In the genomic region with DNA sequence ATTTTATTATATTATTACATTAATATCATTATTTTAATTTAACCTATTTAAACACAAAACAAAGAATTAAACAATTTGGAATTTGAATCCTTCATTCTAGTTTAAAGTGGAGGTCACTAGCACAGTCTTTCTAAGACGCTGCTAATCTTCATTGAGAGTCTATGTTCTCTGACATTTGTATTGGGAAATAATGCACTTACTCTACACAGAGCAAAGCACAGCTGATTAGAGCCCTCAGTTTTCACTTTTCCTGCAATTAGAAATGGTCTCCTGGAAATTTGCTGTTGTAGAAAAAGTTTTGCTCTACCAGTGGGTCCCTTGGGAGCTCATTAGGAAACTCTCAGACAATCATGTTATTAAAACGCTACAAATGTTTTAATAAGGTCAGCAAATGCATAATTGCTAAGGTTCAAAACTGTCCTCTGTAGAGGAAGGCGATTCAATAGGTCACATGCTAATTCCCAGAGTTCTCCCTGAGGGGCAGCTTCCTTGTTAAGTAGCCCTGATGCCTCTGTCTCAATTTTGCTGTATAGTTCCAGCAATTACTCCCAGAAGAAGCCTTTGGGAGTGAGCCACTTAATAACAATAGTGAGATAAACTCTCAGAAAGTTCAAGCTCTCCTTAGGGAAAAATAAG, we compare ENCODE assay signal across 42 mouse cellular contexts. TPM values are rescaled to one million over a fixed set of nuclear protein-coding genes. Genes with fewer than 3 reads are reported as not detected.
A peak's percentile ranks its signal among the peaks of the same experiment; 100 is the strongest.
DNase-seq lines count a peak whose midpoint lies in the region; ATAC-seq and TF ChIP-seq lines count a peak whose summit lies in the region.
"Had no signal": no experiment of that assay in that cellular context is flagged by ENCODE, and none has a peak within 500 bp of the region (broad histone marks: within the 10 kb centered on the region; RNA-seq: fewer than 3 reads in every experiment).

No protein-coding gene starts in this region.

- H3K36me3 ChIP-seq in hindbrain, embryonic 14.5 days (replicated peaks; ENCODE audit: control insufficient read depth, insufficient read depth) = no peaks in the 10 kb centered on the region
- no peaks in the 10 kb centered on the region for H3K36me3 ChIP-seq in hindbrain, embryonic 10.5 days
- no peaks in the 10 kb centered on the region for H3K36me3 ChIP-seq in hindbrain, postnatal 0 days (ENCODE audit: insufficient read depth, low read length)
- no peaks in the 10 kb centered on the region for H3K36me3 ChIP-seq in midbrain, postnatal 0 days (ENCODE audit: insufficient read depth, low read length)
- H3K36me3 ChIP-seq: forebrain, embryonic 10.5 days; forebrain, embryonic 15.5 days; heart, embryonic 10.5 days; heart, embryonic 15.5 days; limb, embryonic 10.5 days; limb, embryonic 15.5 days; midbrain, embryonic 12.5 days; neural tube, embryonic 13.5 days had no signal

- ATAC-seq in hindbrain, embryonic 14.5 days (ENCODE audit: low FRiP score) = peak; percentile 73
- ATAC-seq in hindbrain, postnatal 0 days = 0 out of 2 replicates have a peak, but pooled peaks have one; percentile 35
- no peak for ATAC-seq in midbrain, postnatal 0 days (ENCODE audit: low FRiP score)
- ATAC-seq: CD4-positive, CD25-positive, alpha-beta regulatory T cell, adult 4 months; forebrain, embryonic 15.5 days; inflammation-experienced regulatory T-cells, adult 6 months had no signal

- H3K9me3 ChIP-seq in hindbrain, embryonic 14.5 days (ENCODE audit: control insufficient read depth, low read length) = no peaks in the 10 kb centered on the region
- H3K9me3 ChIP-seq in hindbrain, embryonic 10.5 days = no peaks in the 10 kb centered on the region
- H3K9me3 ChIP-seq in hindbrain, postnatal 0 days (ENCODE audit: low read length) = no peaks in the 10 kb centered on the region
- no peaks in the 10 kb centered on the region for H3K9me3 ChIP-seq in midbrain, postnatal 0 days (ENCODE audit: low read length)
- H3K9me3 ChIP-seq: forebrain, embryonic 10.5 days; forebrain, embryonic 15.5 days; heart, embryonic 10.5 days; heart, embryonic 15.5 days; limb, embryonic 10.5 days; limb, embryonic 15.5 days; midbrain, embryonic 12.5 days; neural tube, embryonic 13.5 days had no signal

- DNase-seq in hindbrain, embryonic 14.5 days (ENCODE audit: low spot score) = peak; percentile 24
- no peak for DNase-seq in hindbrain, embryonic 10.5 days (ENCODE audit: low spot score)
- DNase-seq in brain, embryonic 14.5 days (ENCODE audit: low read depth) = peak; percentile 41
- peak; percentile 29 for DNase-seq in hindbrain, postnatal 0 days (ENCODE audit: low spot score)
- DNase-seq in midbrain, postnatal 0 days (ENCODE audit: low spot score) = peak; percentile 47
- no peak for DNase-seq in c-Kit-positive CD71-positive TER-119-positive erythroid progenitor cells, embryonic 14.5 days (ENCODE audit: low spot score)
- no peak for DNase-seq in right cerebral cortex, adult 2 months (ENCODE audit: low spot score in 2 of 2)
- DNase-seq: adrenal gland, postnatal 36 days; cerebellum, adult 11 months; cerebellum, adult 9-10 months; cerebellum, postnatal 36 days; gastrocnemius, postnatal 25 days; heart, adult 11 months; heart, postnatal 36 days; kidney, adult 11 months; kidney, postnatal 14 days; layer of hippocampus, adult 9-11 months; lung, adult 2 months; lung, postnatal 10 days; right cerebral cortex, adult 18-20 months; right cerebral cortex, postnatal 4 days; thymus, adult 18-20 months; thymus, postnatal 25 days had no signal

- no peak for TF ChIP-seq POLR2A in brain, embryonic 14.5 days (IDR thresholded peaks at IDR 0.05; ENCODE audit: borderline replicate concordance, extremely low read depth, insufficient read depth, insufficient read length, poor library complexity, severe bottlenecking)

- H3K4me2 ChIP-seq in hindbrain, embryonic 14.5 days (replicated peaks) = no peak overlapping the region
- H3K4me2 ChIP-seq in hindbrain, postnatal 0 days (ENCODE audit: low read depth, low read length) = no peak overlapping the region
- H3K4me2 ChIP-seq in midbrain, postnatal 0 days (ENCODE audit: low read depth, low read length, poor library complexity, severe bottlenecking) = no peak overlapping the region
- H3K4me2 ChIP-seq: forebrain, embryonic 15.5 days; heart, embryonic 15.5 days; limb, embryonic 15.5 days; midbrain, embryonic 12.5 days; neural tube, embryonic 13.5 days had no signal

- no peaks in the 10 kb centered on the region for H3K4me1 ChIP-seq in hindbrain, embryonic 14.5 days (replicated peaks; ENCODE audit: control insufficient read depth, insufficient read depth, low read length)
- no peaks in the 10 kb centered on the region for H3K4me1 ChIP-seq in hindbrain, embryonic 10.5 days (replicated peaks)
- H3K4me1 ChIP-seq in hindbrain, postnatal 0 days (ENCODE audit: insufficient read depth, low read length) = no peaks in the 10 kb centered on the region
- no peaks in the 10 kb centered on the region for H3K4me1 ChIP-seq in midbrain, postnatal 0 days (ENCODE audit: insufficient read depth, low read length)
- H3K4me1 ChIP-seq: forebrain, embryonic 10.5 days; forebrain, embryonic 15.5 days; heart, embryonic 10.5 days; heart, embryonic 15.5 days; limb, embryonic 10.5 days; limb, embryonic 15.5 days; midbrain, embryonic 12.5 days; neural tube, embryonic 13.5 days had no signal

- no peak overlapping the region for H3K9ac ChIP-seq in hindbrain, embryonic 14.5 days
- H3K9ac ChIP-seq in hindbrain, postnatal 0 days (replicated peaks; ENCODE audit: low read length) = no peak overlapping the region
- no peak overlapping the region for H3K9ac ChIP-seq in midbrain, postnatal 0 days (replicated peaks; ENCODE audit: low read length, poor library complexity, severe bottlenecking)
- H3K9ac ChIP-seq: forebrain, embryonic 15.5 days; heart, embryonic 15.5 days; limb, embryonic 15.5 days; liver, embryonic 14.5 days; midbrain, embryonic 12.5 days; neural tube, embryonic 13.5 days had no signal

- WGBS in hindbrain, embryonic 14.5 days = 63% methylated on average over 3 of the region's 3 CpGs
- 75% methylated on average over 3 of the region's 3 CpGs for WGBS in hindbrain, embryonic 10.5 days
- 61% methylated on average over 3 of the region's 3 CpGs for WGBS in hindbrain, postnatal 0 days
- WGBS in midbrain, postnatal 0 days = 48% methylated on average over 3 of the region's 3 CpGs

- no peaks in the 10 kb centered on the region for H3K27me3 ChIP-seq in hindbrain, embryonic 14.5 days (ENCODE audit: control insufficient read depth, insufficient read depth, low read length)
- H3K27me3 ChIP-seq in hindbrain, embryonic 10.5 days (ENCODE audit: insufficient read depth, poor library complexity, severe bottlenecking) = no peaks in the 10 kb centered on the region
- H3K27me3 ChIP-seq in hindbrain, postnatal 0 days (ENCODE audit: insufficient read depth, low read length) = no peaks in the 10 kb centered on the region
- no peaks in the 10 kb centered on the region for H3K27me3 ChIP-seq in midbrain, postnatal 0 days (ENCODE audit: insufficient read depth, low read length)
- H3K27me3 ChIP-seq: forebrain, embryonic 15.5 days; heart, embryonic 15.5 days; limb, embryonic 15.5 days; midbrain, embryonic 12.5 days; neural tube, embryonic 13.5 days had no signal

- no peak overlapping the region for H3K4me3 ChIP-seq in hindbrain, embryonic 14.5 days (replicated peaks; ENCODE audit: low read length)
- no peak overlapping the region for H3K4me3 ChIP-seq in hindbrain, embryonic 10.5 days
- H3K4me3 ChIP-seq in hindbrain, postnatal 0 days (ENCODE audit: low read length) = no peak overlapping the region
- no peak overlapping the region for H3K4me3 ChIP-seq in midbrain, postnatal 0 days (ENCODE audit: low read depth, low read length)
- H3K4me3 ChIP-seq: forebrain, embryonic 10.5 days; forebrain, embryonic 15.5 days; heart, embryonic 10.5 days; heart, embryonic 15.5 days; limb, embryonic 10.5 days; limb, embryonic 15.5 days; midbrain, embryonic 12.5 days; myocyte; neural tube, embryonic 13.5 days had no signal

- no peak for TF ChIP-seq CTCF in brain, embryonic 14.5 days (IDR thresholded peaks at IDR 0.05; ENCODE audit: borderline replicate concordance, extremely low read depth, insufficient read depth, insufficient read length)
- no peak for TF ChIP-seq CTCF in hindbrain, postnatal 0 days (IDR thresholded peaks at IDR 0.05; ENCODE audit: low read depth)
- no peak for TF ChIP-seq CTCF in midbrain, postnatal 0 days (IDR thresholded peaks at IDR 0.05)

- H3K27ac ChIP-seq in hindbrain, embryonic 14.5 days = no peak overlapping the region
- no peak overlapping the region for H3K27ac ChIP-seq in hindbrain, embryonic 10.5 days
- no peak overlapping the region for H3K27ac ChIP-seq in hindbrain, postnatal 0 days
- H3K27ac ChIP-seq in midbrain, postnatal 0 days (ENCODE audit: low read depth, low read length) = no peak overlapping the region
- H3K27ac ChIP-seq: forebrain, embryonic 10.5 days; forebrain, embryonic 15.5 days; heart, embryonic 10.5 days; heart, embryonic 15.5 days; limb, embryonic 10.5 days; limb, embryonic 15.5 days; liver, embryonic 14.5 days; midbrain, embryonic 12.5 days; neural tube, embryonic 13.5 days; stomach, postnatal 0 days had no signal

RNA-seq across cellular contexts. Expression of gene Olfr112, which starts 25.3 kb away (rescaled TPM):
- not detected in 2 replicates for polyA plus RNA-seq in hindbrain, embryonic 14.5 days (2014; fragmentation: Nextera tagmentation; extraction: Ambion mirVana)
- not detected in 2 replicates for polyA plus RNA-seq in hindbrain, embryonic 10.5 days (2016; fragmentation: Nextera tagmentation; extraction: Ambion mirVana)
- polyA plus RNA-seq in brain, embryonic 14.5 days (2012; rRNA removed) = not detected in 2 replicates
- total RNA-seq in hindbrain, postnatal 0 days (2014; rRNA removed) = not detected in 2 replicates
- not detected in 2 replicates for polyA plus RNA-seq in hindbrain, postnatal 0 days (2015; fragmentation: Nextera tagmentation; extraction: Ambion mirVana)
- total RNA-seq in midbrain, postnatal 0 days (2014; rRNA removed) = not detected in 2 replicates
- polyA plus RNA-seq in midbrain, postnatal 0 days (2015; fragmentation: Nextera tagmentation; extraction: Ambion mirVana) = not detected in 2 replicates
- total RNA-seq: adrenal gland, adult 18-20 months; adrenal gland, postnatal 36 days; gastrocnemius, adult 18-20 months; gastrocnemius, postnatal 25 days; heart, postnatal 36 days; left cerebral cortex, postnatal 10 days had no signal
- polyA plus RNA-seq: CD4-positive, CD25-positive, alpha-beta regulatory T cell, adult 4 months; forebrain, embryonic 10.5 days; forebrain, embryonic 15.5 days; frontal cortex, adult 2 months; heart, embryonic 10.5 days; heart, embryonic 15.5 days; inflammation-experienced regulatory T-cells, adult 6 months; kidney, embryonic 14.5 days; limb, embryonic 10.5 days; limb, embryonic 15.5 days; liver, embryonic 14.5 days; lung, adult 2 months; midbrain, embryonic 12.5 days; myocyte; neural tube, embryonic 13.5 days; spleen, adult 2 months; stomach, postnatal 0 days had no signal

RNA-seq across cellular contexts. Expression of gene Olfr113, which starts 33.5 kb away (rescaled TPM):
- polyA plus RNA-seq in hindbrain, embryonic 14.5 days (2014; fragmentation: Nextera tagmentation; extraction: Ambion mirVana) = not detected in 2 replicates
- polyA plus RNA-seq in hindbrain, embryonic 10.5 days (2016; fragmentation: Nextera tagmentation; extraction: Ambion mirVana) = not detected in 2 replicates
- polyA plus RNA-seq in brain, embryonic 14.5 days (2012; rRNA removed) = not detected in 2 replicates
- not detected in 2 replicates for total RNA-seq in hindbrain, postnatal 0 days (2014; rRNA removed)
- polyA plus RNA-seq in hindbrain, postnatal 0 days (2015; fragmentation: Nextera tagmentation; extraction: Ambion mirVana) = not detected in 2 replicates
- total RNA-seq in midbrain, postnatal 0 days (2014; rRNA removed) = not detected in 2 replicates
- not detected in 2 replicates for polyA plus RNA-seq in midbrain, postnatal 0 days (2015; fragmentation: Nextera tagmentation; extraction: Ambion mirVana)
- total RNA-seq: adrenal gland, adult 18-20 months; adrenal gland, postnatal 36 days; gastrocnemius, adult 18-20 months; gastrocnemius, postnatal 25 days; heart, postnatal 36 days; left cerebral cortex, postnatal 10 days had no signal
- polyA plus RNA-seq: CD4-positive, CD25-positive, alpha-beta regulatory T cell, adult 4 months; forebrain, embryonic 10.5 days; forebrain, embryonic 15.5 days; frontal cortex, adult 2 months; heart, embryonic 10.5 days; heart, embryonic 15.5 days; inflammation-experienced regulatory T-cells, adult 6 months; kidney, embryonic 14.5 days; limb, embryonic 10.5 days; limb, embryonic 15.5 days; liver, embryonic 14.5 days; lung, adult 2 months; midbrain, embryonic 12.5 days; myocyte; neural tube, embryonic 13.5 days; spleen, adult 2 months; stomach, postnatal 0 days had no signal

RNA-seq across cellular contexts. Expression of gene Olfr111, which starts 36.1 kb away (rescaled TPM):
- not detected in 2 replicates for polyA plus RNA-seq in hindbrain, embryonic 14.5 days (2014; fragmentation: Nextera tagmentation; extraction: Ambion mirVana)
- polyA plus RNA-seq in hindbrain, embryonic 10.5 days (2016; fragmentation: Nextera tagmentation; extraction: Ambion mirVana) = not detected in 2 replicates
- polyA plus RNA-seq in brain, embryonic 14.5 days (2012; rRNA removed) = 0.04 and 0.08 TPM in 2 replicates
- not detected in 2 replicates for total RNA-seq in hindbrain, postnatal 0 days (2014; rRNA removed)
- not detected in 2 replicates for polyA plus RNA-seq in hindbrain, postnatal 0 days (2015; fragmentation: Nextera tagmentation; extraction: Ambion mirVana)
- 0.14 TPM in 1 of 2 replicates, not detected in the other for total RNA-seq in midbrain, postnatal 0 days (2014; rRNA removed)
- not detected in 2 replicates for polyA plus RNA-seq in midbrain, postnatal 0 days (2015; fragmentation: Nextera tagmentation; extraction: Ambion mirVana)
- total RNA-seq: adrenal gland, postnatal 36 days; gastrocnemius, adult 18-20 months; gastrocnemius, postnatal 25 days; heart, postnatal 36 days; left cerebral cortex, postnatal 10 days had no signal
- polyA plus RNA-seq: CD4-positive, CD25-positive, alpha-beta regulatory T cell, adult 4 months; forebrain, embryonic 10.5 days; forebrain, embryonic 15.5 days; heart, embryonic 10.5 days; heart, embryonic 15.5 days; inflammation-experienced regulatory T-cells, adult 6 months; kidney, embryonic 14.5 days; limb, embryonic 10.5 days; limb, embryonic 15.5 days; midbrain, embryonic 12.5 days; myocyte; neural tube, embryonic 13.5 days; stomach, postnatal 0 days had no signal

RNA-seq across cellular contexts. Expression of gene Olfr114, which starts 48.6 kb away (rescaled TPM):
- polyA plus RNA-seq in hindbrain, embryonic 14.5 days (2014; fragmentation: Nextera tagmentation; extraction: Ambion mirVana) = not detected in 2 replicates
- not detected in 2 replicates for polyA plus RNA-seq in hindbrain, embryonic 10.5 days (2016; fragmentation: Nextera tagmentation; extraction: Ambion mirVana)
- polyA plus RNA-seq in brain, embryonic 14.5 days (2012; rRNA removed) = not detected in 2 replicates
- not detected in 2 replicates for total RNA-seq in hindbrain, postnatal 0 days (2014; rRNA removed)
- not detected in 2 replicates for polyA plus RNA-seq in hindbrain, postnatal 0 days (2015; fragmentation: Nextera tagmentation; extraction: Ambion mirVana)
- not detected in 2 replicates for total RNA-seq in midbrain, postnatal 0 days (2014; rRNA removed)
- polyA plus RNA-seq in midbrain, postnatal 0 days (2015; fragmentation: Nextera tagmentation; extraction: Ambion mirVana) = not detected in 2 replicates
- total RNA-seq: adrenal gland, adult 18-20 months; adrenal gland, postnatal 36 days; gastrocnemius, adult 18-20 months; gastrocnemius, postnatal 25 days; heart, postnatal 36 days; left cerebral cortex, postnatal 10 days had no signal
- polyA plus RNA-seq: CD4-positive, CD25-positive, alpha-beta regulatory T cell, adult 4 months; forebrain, embryonic 10.5 days; forebrain, embryonic 15.5 days; frontal cortex, adult 2 months; heart, embryonic 10.5 days; heart, embryonic 15.5 days; inflammation-experienced regulatory T-cells, adult 6 months; kidney, embryonic 14.5 days; limb, embryonic 10.5 days; limb, embryonic 15.5 days; liver, embryonic 14.5 days; lung, adult 2 months; midbrain, embryonic 12.5 days; myocyte; neural tube, embryonic 13.5 days; spleen, adult 2 months; stomach, postnatal 0 days had no signal

RNA-seq across cellular contexts. Expression of gene Olfr110, which starts 51.6 kb away (rescaled TPM):
- not detected in 2 replicates for polyA plus RNA-seq in hindbrain, embryonic 14.5 days (2014; fragmentation: Nextera tagmentation; extraction: Ambion mirVana)
- not detected in 2 replicates for polyA plus RNA-seq in hindbrain, embryonic 10.5 days (2016; fragmentation: Nextera tagmentation; extraction: Ambion mirVana)
- polyA plus RNA-seq in brain, embryonic 14.5 days (2012; rRNA removed) = not detected in 2 replicates
- total RNA-seq in hindbrain, postnatal 0 days (2014; rRNA removed) = not detected in 2 replicates
- not detected in 2 replicates for polyA plus RNA-seq in hindbrain, postnatal 0 days (2015; fragmentation: Nextera tagmentation; extraction: Ambion mirVana)
- not detected in 2 replicates for total RNA-seq in midbrain, postnatal 0 days (2014; rRNA removed)
- not detected in 2 replicates for polyA plus RNA-seq in midbrain, postnatal 0 days (2015; fragmentation: Nextera tagmentation; extraction: Ambion mirVana)
- total RNA-seq: adrenal gland, adult 18-20 months; adrenal gland, postnatal 36 days; gastrocnemius, adult 18-20 months; gastrocnemius, postnatal 25 days; heart, postnatal 36 days; left cerebral cortex, postnatal 10 days had no signal
- polyA plus RNA-seq: CD4-positive, CD25-positive, alpha-beta regulatory T cell, adult 4 months; forebrain, embryonic 10.5 days; forebrain, embryonic 15.5 days; heart, embryonic 10.5 days; heart, embryonic 15.5 days; inflammation-experienced regulatory T-cells, adult 6 months; kidney, embryonic 14.5 days; limb, embryonic 10.5 days; limb, embryonic 15.5 days; midbrain, embryonic 12.5 days; myocyte; neural tube, embryonic 13.5 days; spleen, adult 2 months; stomach, postnatal 0 days had no signal

Comparison
In these comparisons a context has a peak if more than half of its experiments do, and no peak if none do; other contexts are left out.
1. DNase-seq: peak in hindbrain, embryonic 14.5 days (single experiment), brain, embryonic 14.5 days (single experiment), hindbrain, postnatal 0 days (single experiment) and midbrain, postnatal 0 days (single experiment); none in hindbrain, embryonic 10.5 days (single experiment), c-Kit-positive CD71-positive TER-119-positive erythroid progenitor cells, embryonic 14.5 days (single experiment) and right cerebral cortex, adult 2 months (0 of 2).